Mouse (Mus musculus): ENCODE data around the gene Cdkal1. TPM values are rescaled to one million over a fixed set of nuclear protein-coding genes. Genes with fewer than 3 reads are reported as not detected.
A peak's percentile ranks its signal among the peaks of the same experiment; 100 is the strongest.

Cdkal1 gene
- total and polyA plus RNA-seq, 2 experiments from 2014 or later = 17.4 to 17.6 TPM

- Histone ChIP-seq H3K9me3 (ENCODE audit: low read length) (no peaks in the 10 kb centered on the region), H3K4me3 (ENCODE audit: low read depth, low read length) (no peak overlapping the region), H3K27ac (ENCODE audit: low read depth, low read length) (0 out of 2 replicates have a peak overlapping the region, but pooled peaks have one; percentile 6), H3K4me1 (ENCODE audit: insufficient read depth, low read length) (no peaks in the 10 kb centered on the region), H3K36me3 (ENCODE audit: insufficient read depth, low read length) (no peaks in the 10 kb centered on the region), H3K9ac (replicated peaks; ENCODE audit: low read length, poor library complexity, severe bottlenecking) (no peak overlapping the region), H3K27me3 (ENCODE audit: insufficient read depth, low read length) (no peaks in the 10 kb centered on the region), H3K4me2 (ENCODE audit: low read depth, low read length, poor library complexity, severe bottlenecking) (no peak overlapping the region)
- peak; percentile 26 for DNase-seq (ENCODE audit: low spot score)
- TF ChIP-seq CTCF (IDR thresholded peaks at IDR 0.05) = no peak
- no peak for ATAC-seq (ENCODE audit: low FRiP score)
- 19% methylated on average over 6 of the region's 6 CpGs for whole genome bisulfite sequencing
These were observed 548.1 kb downstream of the Cdkal1 start for GRCm38 (mm10) chr13:29307420-29307819.

- Histone ChIP-seq H3K36me3 (ENCODE audit: insufficient read depth, low read length) (no peaks in the 10 kb centered on the region), H3K9ac (replicated peaks; ENCODE audit: low read length, poor library complexity, severe bottlenecking) (no peak overlapping the region), H3K27ac (ENCODE audit: low read depth, low read length) (no peak overlapping the region), H3K4me3 (ENCODE audit: low read depth, low read length) (no peak overlapping the region), H3K4me2 (ENCODE audit: low read depth, low read length, poor library complexity, severe bottlenecking) (no peak overlapping the region), H3K4me1 (ENCODE audit: insufficient read depth, low read length) (no peaks in the 10 kb centered on the region), H3K27me3 (ENCODE audit: insufficient read depth, low read length) (no peaks in the 10 kb centered on the region), H3K9me3 (ENCODE audit: low read length) (no peaks in the 10 kb centered on the region)
- ATAC-seq (ENCODE audit: low FRiP score) (no peak), DNase-seq (ENCODE audit: low spot score) (no peak)
- TF ChIP-seq CTCF (IDR thresholded peaks at IDR 0.05) = no peak
- WGBS = 83% methylated on average over 9 of the region's 9 CpGs
These were observed 562.8 kb downstream of the Cdkal1 start for GRCm38 (mm10) chr13:29292608-29293240.

GRCm38 (mm10) chr13:29290569-29290968 is 564.9 kb downstream of the Cdkal1 start:
- H3K36me3 ChIP-seq (ENCODE audit: insufficient read depth, low read length) = no peaks in the 10 kb centered on the region
- H3K4me3 ChIP-seq (ENCODE audit: low read depth, low read length) = no peak overlapping the region
- no peak for ATAC-seq (ENCODE audit: low FRiP score)
- H3K4me2 ChIP-seq (ENCODE audit: low read depth, low read length, poor library complexity, severe bottlenecking) = no peak overlapping the region
- no peaks in the 10 kb centered on the region for H3K9me3 ChIP-seq (ENCODE audit: low read length)
- H3K4me1 ChIP-seq (ENCODE audit: insufficient read depth, low read length) = no peaks in the 10 kb centered on the region
- no peak for TF ChIP-seq CTCF (IDR thresholded peaks at IDR 0.05)
- WGBS = 68% methylated on average over 4 of the region's 4 CpGs
- H3K9ac ChIP-seq (replicated peaks; ENCODE audit: low read length, poor library complexity, severe bottlenecking) = no peak overlapping the region
- H3K27ac ChIP-seq (ENCODE audit: low read depth, low read length) = no peak overlapping the region
- H3K27me3 ChIP-seq (ENCODE audit: insufficient read depth, low read length) = no peaks in the 10 kb centered on the region
- DNase-seq (ENCODE audit: low spot score) = no peak

GRCm38 (mm10) chr13:29285058-29285457 is 570.4 kb downstream of the Cdkal1 start:
- 77% methylated on average over 3 of the region's 3 CpGs for WGBS
- no peak for DNase-seq (ENCODE audit: low spot score)
- Histone ChIP-seq H3K4me3 (ENCODE audit: low read depth, low read length) (no peak overlapping the region), H3K4me1 (ENCODE audit: insufficient read depth, low read length) (no peaks in the 10 kb centered on the region), H3K36me3 (ENCODE audit: insufficient read depth, low read length) (no peaks in the 10 kb centered on the region), H3K27ac (ENCODE audit: low read depth, low read length) (no peak overlapping the region), H3K27me3 (ENCODE audit: insufficient read depth, low read length) (no peaks in the 10 kb centered on the region), H3K9ac (replicated peaks; ENCODE audit: low read length, poor library complexity, severe bottlenecking) (no peak overlapping the region), H3K4me2 (ENCODE audit: low read depth, low read length, poor library complexity, severe bottlenecking) (no peak overlapping the region), H3K9me3 (ENCODE audit: low read length) (no peaks in the 10 kb centered on the region)
- no peak for TF ChIP-seq CTCF (IDR thresholded peaks at IDR 0.05)
- no peak for ATAC-seq (ENCODE audit: low FRiP score)

- DNase-seq (ENCODE audit: low spot score) = no peak
- H3K9ac ChIP-seq (replicated peaks; ENCODE audit: low read length, poor library complexity, severe bottlenecking) = no peak overlapping the region
- 79% methylated on average over 6 of the region's 6 CpGs for WGBS
These were observed 573.9 kb downstream of the Cdkal1 start for GRCm38 (mm10) chr13:29281556-29281955.

GRCm38 (mm10) chr13:29278156-29278555 is 577.3 kb downstream of the Cdkal1 start:
- ATAC-seq (ENCODE audit: low FRiP score) (no peak), DNase-seq (ENCODE audit: low spot score) (no peak)
- Histone ChIP-seq H3K4me1 (ENCODE audit: insufficient read depth, low read length) (no peaks in the 10 kb centered on the region; the same call in 1 of the 2 replicates), H3K27me3 (ENCODE audit: insufficient read depth, low read length) (no peaks in the 10 kb centered on the region), H3K9me3 (ENCODE audit: low read length) (no peaks in the 10 kb centered on the region), H3K4me2 (ENCODE audit: low read depth, low read length, poor library complexity, severe bottlenecking) (no peak overlapping the region), H3K36me3 (ENCODE audit: insufficient read depth, low read length) (no peaks in the 10 kb centered on the region), H3K27ac (ENCODE audit: low read depth, low read length) (no peak overlapping the region), H3K4me3 (ENCODE audit: low read depth, low read length) (no peak overlapping the region), H3K9ac (replicated peaks; ENCODE audit: low read length, poor library complexity, severe bottlenecking) (no peak overlapping the region)
- TF ChIP-seq CTCF (IDR thresholded peaks at IDR 0.05) = no peak
- WGBS = 63% methylated on average over 4 of the region's 4 CpGs

More at GRCm38 (mm10) chr13:29281556-29281955, 573.9 kb downstream of the Cdkal1 start:
- H3K9me3 ChIP-seq (ENCODE audit: low read length) = no peaks in the 10 kb centered on the region
- no peak overlapping the region for H3K4me2 ChIP-seq (ENCODE audit: low read depth, low read length, poor library complexity, severe bottlenecking)
- H3K4me3 ChIP-seq (ENCODE audit: low read depth, low read length) = no peak overlapping the region
- H3K27me3 ChIP-seq (ENCODE audit: insufficient read depth, low read length) = no peaks in the 10 kb centered on the region
- no peaks in the 10 kb centered on the region for H3K4me1 ChIP-seq (ENCODE audit: insufficient read depth, low read length)
- H3K36me3 ChIP-seq (ENCODE audit: insufficient read depth, low read length) = no peaks in the 10 kb centered on the region
- TF ChIP-seq CTCF (IDR thresholded peaks at IDR 0.05) = no peak
- no peak overlapping the region for H3K27ac ChIP-seq (ENCODE audit: low read depth, low read length)
- ATAC-seq (ENCODE audit: low FRiP score) = no peak
